In the genomic region with DNA sequence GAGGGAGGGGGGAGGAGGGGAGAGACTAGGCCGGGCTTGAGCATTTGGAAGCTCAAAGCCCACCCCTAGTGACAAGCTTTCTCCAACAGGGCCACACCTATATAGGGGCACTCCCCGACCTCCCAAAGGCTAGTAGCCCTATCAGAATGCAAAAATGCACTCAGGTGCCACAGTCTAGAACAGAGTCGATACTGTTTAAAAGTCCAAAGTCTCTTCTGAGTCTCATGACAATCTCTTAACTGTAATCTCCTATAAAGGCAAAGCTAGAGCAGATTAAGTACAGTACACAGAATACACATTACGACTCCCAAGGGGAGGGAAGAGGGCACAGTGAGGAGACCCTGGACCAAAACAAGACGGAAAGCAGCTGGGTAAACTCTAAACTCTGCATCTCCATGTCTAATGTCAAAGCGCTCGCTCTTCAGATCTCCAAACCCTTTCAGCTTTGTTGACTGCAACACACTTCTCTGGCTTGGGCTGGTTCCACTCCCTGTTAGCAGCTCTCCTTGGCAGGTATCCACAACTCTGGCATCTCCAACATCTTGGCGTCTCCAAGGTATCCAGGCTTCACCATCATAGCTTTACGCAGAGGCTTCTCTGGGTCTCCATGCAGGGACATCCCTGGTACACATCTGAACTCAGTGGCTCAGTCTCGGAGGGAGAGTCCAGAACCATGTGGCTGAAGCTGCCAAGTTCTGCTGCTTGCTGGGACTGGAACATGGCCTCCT, we compare ENCODE assay signal across 23 mouse cellular contexts. TPM values are rescaled to one million over a fixed set of nuclear protein-coding genes. Genes with fewer than 3 reads are reported as not detected.
DNase-seq lines count a peak whose midpoint lies in the region; ATAC-seq and TF ChIP-seq lines count a peak whose summit lies in the region.
"Had no signal": no experiment of that assay in that cellular context is flagged by ENCODE, and none has a peak within 500 bp of the region (broad histone marks: within the 10 kb centered on the region; RNA-seq: fewer than 3 reads in every experiment).

No protein-coding gene starts in this region.

- ATAC-seq in liver, embryonic 12.5 days = peak; percentile 46
- peak; percentile 62; the same call in 1 of the 2 replicates for ATAC-seq in liver, embryonic 15.5 days (ENCODE audit: insufficient read depth)
- peak; percentile 87 for ATAC-seq in stomach, postnatal 0 days (ENCODE audit: low FRiP score, low TSS enrichment)

- 60% methylated on average over 10 of the region's 10 CpGs for WGBS in liver, embryonic 12.5 days (ENCODE audit: insufficient replicate concordance)
- WGBS in liver, embryonic 15.5 days (ENCODE audit: insufficient replicate concordance) = 62% methylated on average over 10 of the region's 10 CpGs
- WGBS in stomach, postnatal 0 days = 35% methylated on average over 10 of the region's 10 CpGs

- no peak overlapping the region for H3K9ac ChIP-seq in liver, embryonic 12.5 days
- H3K9ac ChIP-seq in liver, embryonic 15.5 days = no peak overlapping the region
- peak overlapping the region; percentile 8; the same call in 1 of the 2 replicates for H3K9ac ChIP-seq in stomach, postnatal 0 days (ENCODE audit: low read length)
- H3K9ac ChIP-seq: hindbrain, embryonic 15.5 days; limb, embryonic 12.5 days; lung, embryonic 15.5 days had no signal

- H3K27ac ChIP-seq in gastrocnemius, adult 2 months = no peak overlapping the region
- peak overlapping the region; percentile 18; the same call in 1 of the 2 replicates for H3K27ac ChIP-seq in liver, embryonic 12.5 days
- H3K27ac ChIP-seq in liver, embryonic 15.5 days (replicated peaks) = peak overlapping the region; percentile 61; the same call in 1 of the 2 replicates
- H3K27ac ChIP-seq in stomach, postnatal 0 days (replicated peaks) = peak overlapping the region; percentile 82
- H3K27ac ChIP-seq: hindbrain, embryonic 15.5 days; limb, embryonic 12.5 days; lung, embryonic 15.5 days had no signal

- no peaks in the 10 kb centered on the region for H3K27me3 ChIP-seq in liver, embryonic 12.5 days (replicated peaks)
- H3K27me3 ChIP-seq in liver, embryonic 15.5 days = no peaks in the 10 kb centered on the region
- H3K27me3 ChIP-seq in stomach, postnatal 0 days (ENCODE audit: control insufficient read depth, insufficient read depth, low read length) = no peaks in the 10 kb centered on the region
- H3K27me3 ChIP-seq: hindbrain, embryonic 15.5 days; limb, embryonic 12.5 days; lung, embryonic 15.5 days had no signal

- H3K4me3 ChIP-seq in gastrocnemius, adult 2 months = no peak overlapping the region
- no peak overlapping the region for H3K4me3 ChIP-seq in liver, embryonic 12.5 days
- no peak overlapping the region for H3K4me3 ChIP-seq in liver, embryonic 15.5 days (replicated peaks)
- no peak overlapping the region for H3K4me3 ChIP-seq in stomach, postnatal 0 days (ENCODE audit: low read depth, low read length)
- H3K4me3 ChIP-seq: hindbrain, embryonic 15.5 days; limb, embryonic 12.5 days; lung, embryonic 15.5 days had no signal

- peaks cover 5% of the 10 kb centered on the region; the same call in 1 of the 2 replicates for H3K4me1 ChIP-seq in liver, embryonic 12.5 days
- H3K4me1 ChIP-seq in liver, embryonic 15.5 days (replicated peaks) = peaks cover 14% of the 10 kb centered on the region
- peaks cover 2% of the 10 kb centered on the region; the same call in 1 of the 2 replicates for H3K4me1 ChIP-seq in stomach, postnatal 0 days (replicated peaks; ENCODE audit: control insufficient read depth, insufficient read depth)

- no peak for TF ChIP-seq EP300 in stomach, postnatal 0 days (optimal IDR thresholded peaks at IDR 0.05)

- intact Hi-C loops in gastrocnemius, adult 2 months (cut with DNase I) = loop anchor here (2.0 to 5.0 kb wide), 2 partner anchors 195 to 282 kb away; partner anchors contain the start of gene Gnai3

- no peak overlapping the region for H3K4me2 ChIP-seq in liver, embryonic 12.5 days
- no peak overlapping the region for H3K4me2 ChIP-seq in liver, embryonic 15.5 days
- no peak overlapping the region for H3K4me2 ChIP-seq in stomach, postnatal 0 days (replicated peaks; ENCODE audit: low read depth)
- H3K4me2 ChIP-seq: hindbrain, embryonic 15.5 days; limb, embryonic 12.5 days; lung, embryonic 15.5 days; midbrain, embryonic 11.5 days had no signal

- TF ChIP-seq CTCF in gastrocnemius, adult 2 months (IDR thresholded peaks at IDR 0.05) = no peak
- TF ChIP-seq CTCF in stomach, postnatal 0 days (IDR thresholded peaks at IDR 0.05; ENCODE audit: low read depth) = no peak

- H3K36me3 ChIP-seq in liver, embryonic 12.5 days = no peaks in the 10 kb centered on the region
- no peaks in the 10 kb centered on the region for H3K36me3 ChIP-seq in liver, embryonic 15.5 days (replicated peaks)
- no peaks in the 10 kb centered on the region for H3K36me3 ChIP-seq in stomach, postnatal 0 days (ENCODE audit: control insufficient read depth, insufficient read depth, low read length)
- H3K36me3 ChIP-seq: G1E; hindbrain, embryonic 15.5 days; limb, embryonic 12.5 days; lung, embryonic 15.5 days had no signal

- peak; percentile 15 for DNase-seq in gastrocnemius, adult 2 months
- no peak for DNase-seq in gastrocnemius, postnatal 4 days (ENCODE audit: low spot score in 2 of 2)
- no peak for DNase-seq in liver
- DNase-seq in stomach, postnatal 0 days (ENCODE audit: low spot score) = peak; percentile 72
- DNase-seq in layer of hippocampus, adult 11-12 months (ENCODE audit: low spot score) = no peak
- no peak for DNase-seq in lung, postnatal 36 days
- DNase-seq: adrenal gland, postnatal 14 days; cerebellum, adult 11 months; gastrocnemius, postnatal 10 days; heart, adult 18-20 months; heart, postnatal 36 days; kidney, postnatal 25 days had no signal

- no peaks in the 10 kb centered on the region for H3K9me3 ChIP-seq in liver, embryonic 12.5 days (replicated peaks)
- no peaks in the 10 kb centered on the region for H3K9me3 ChIP-seq in liver, embryonic 15.5 days (replicated peaks)
- H3K9me3 ChIP-seq in stomach, postnatal 0 days (ENCODE audit: control insufficient read depth, low read length) = no peaks in the 10 kb centered on the region
- H3K9me3 ChIP-seq: G1E; hindbrain, embryonic 15.5 days; limb, embryonic 12.5 days; lung, embryonic 15.5 days had no signal

RNA-seq across cellular contexts. Expression of gene Eps8l3, which starts 11.5 kb away (rescaled TPM):
- not detected for total RNA-seq in gastrocnemius, adult 2 months (2021)
- total RNA-seq in gastrocnemius, postnatal 4 days (2021) = not detected
- not detected in 2 replicates for polyA plus RNA-seq in liver, embryonic 12.5 days (2016; fragmentation: Nextera tagmentation; extraction: Ambion mirVana)
- 0.20 TPM in 1 of 2 replicates, not detected in the other for polyA plus RNA-seq in liver, embryonic 15.5 days (2015; fragmentation: Nextera tagmentation; extraction: Ambion mirVana)
- polyA plus RNA-seq in stomach, postnatal 0 days (2015; fragmentation: Nextera tagmentation; extraction: Ambion mirVana) = 29.2 and 29.8 TPM in 2 replicates
- total RNA-seq: adrenal gland, postnatal 14 days; G1E; gastrocnemius, postnatal 10 days; heart, adult 18-20 months; heart, postnatal 36 days; layer of hippocampus, postnatal 14 days; monocyte, adult 5-6 weeks had no signal
- polyA plus RNA-seq: embryonic facial prominence, embryonic 14.5 days; G1E; heart, embryonic 14.5 days; hindbrain, embryonic 15.5 days; limb, embryonic 12.5 days; lung, embryonic 15.5 days; midbrain, embryonic 11.5 days had no signal

RNA-seq across cellular contexts. Expression of gene Gstm5, which starts 30.1 kb away (rescaled TPM):
- total RNA-seq in gastrocnemius, adult 2 months (2021) = 10 to 100 TPM; 74.7 to 87.2 TPM
- total RNA-seq in gastrocnemius, postnatal 4 days (2021) = 10 to 100 TPM; 49.2 to 51.0 TPM
- polyA plus RNA-seq in liver, embryonic 12.5 days (2016; fragmentation: Nextera tagmentation; extraction: Ambion mirVana) = 121 and 124 TPM in 2 replicates
- polyA plus RNA-seq in liver, embryonic 15.5 days (2015; fragmentation: Nextera tagmentation; extraction: Ambion mirVana) = 158 and 174 TPM in 2 replicates
- polyA plus RNA-seq in stomach, postnatal 0 days (2015; fragmentation: Nextera tagmentation; extraction: Ambion mirVana) = 249 and 273 TPM in 2 replicates
- total RNA-seq: G1E had no signal
- polyA plus RNA-seq: G1E had no signal

Comparison
In these comparisons a context has a peak if more than half of its experiments do, and no peak if none do; other contexts are left out.
1. DNase-seq: peak in gastrocnemius, adult 2 months (single experiment) and stomach, postnatal 0 days (single experiment); none in gastrocnemius, postnatal 4 days (0 of 2), liver (single experiment), layer of hippocampus, adult 11-12 months (single experiment) and lung, postnatal 36 days (single experiment).
2. RNA of gene Eps8l3, which starts 11.5 kb away (polyA plus RNA-seq): 29.2 to 29.8 TPM in stomach, postnatal 0 days; 0.20 TPM in liver, embryonic 15.5 days and not detected in liver, embryonic 12.5 days; every median in the first group is over 10 times any median in the second.
3. Peak in every context shown above with its lines, with median percentiles within 50 percentile points of each other: ATAC-seq.